Mouse (Mus musculus): ENCODE data around the gene Dcaf15.

DNA sequence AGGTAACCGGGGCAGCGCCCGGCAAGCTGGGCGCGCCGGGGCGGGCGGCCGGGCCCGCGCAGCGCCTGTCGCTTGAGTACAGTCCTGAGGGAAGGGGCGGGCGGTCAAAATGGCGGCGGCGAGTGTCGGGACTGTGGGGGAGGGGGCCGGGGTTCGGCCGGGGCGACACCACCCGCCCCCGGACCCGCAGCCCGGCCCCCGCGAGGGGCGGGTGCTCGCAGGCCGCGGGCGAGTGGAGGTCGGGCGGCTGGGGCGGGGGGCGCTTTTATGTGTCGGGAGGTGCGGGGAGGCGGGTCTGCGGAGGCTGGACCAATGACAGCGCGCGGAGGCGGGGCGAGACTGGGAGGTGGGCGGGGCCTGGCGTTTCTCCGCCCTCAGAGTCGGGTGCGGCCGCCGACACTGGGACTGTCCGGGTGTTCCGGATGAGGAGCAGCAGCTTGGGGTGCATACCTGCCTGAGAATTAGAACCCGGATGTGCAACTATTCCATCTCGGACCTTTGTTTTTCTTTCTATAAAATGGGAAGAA, 37.5 kb downstream of the Dcaf15 start:
- TF ChIP-seq GATA1 (IDR thresholded peaks at IDR 0.05; ENCODE audit: borderline replicate concordance, low read length) (no peak), FLI1 (IDR thresholded peaks at IDR 0.05; ENCODE audit: low read length) (no peak)
